ENCODE assay signal across 15 mouse cellular contexts in genomic region chr8:50164773-50165454, GRCm38 (mm10).
DNase-seq lines count a peak whose midpoint lies in the region; ATAC-seq and TF ChIP-seq lines count a peak whose summit lies in the region.
"Had no signal": no experiment of that assay in that cellular context is flagged by ENCODE, and none has a peak within 500 bp of the region (broad histone marks: within the 10 kb centered on the region; RNA-seq: fewer than 3 reads in every experiment).

No protein-coding gene starts in this region.

- H3K27me3 ChIP-seq in embryonic facial prominence, embryonic 11.5 days (ENCODE audit: control insufficient read depth, insufficient read depth, low read length): no peaks in the 10 kb centered on the region
- H3K27me3 ChIP-seq in embryonic facial prominence, embryonic 10.5 days (replicated peaks; ENCODE audit: low read depth, poor library complexity, severe bottlenecking): no peaks in the 10 kb centered on the region
- H3K27me3 ChIP-seq in lung, embryonic 14.5 days (ENCODE audit: insufficient read depth, low read length): no peaks in the 10 kb centered on the region
- H3K27me3 ChIP-seq: intestine, embryonic 15.5 days had no signal

- no peak for ATAC-seq in embryonic facial prominence, embryonic 11.5 days (replicated peaks; ENCODE audit: insufficient number of reproducible peaks, low FRiP score, low TSS enrichment, low read depth)
- ATAC-seq in lung, embryonic 14.5 days (ENCODE audit: insufficient read depth): no peak; the same call in 1 of the 2 replicates
- ATAC-seq in CD4-positive, CD25-positive, alpha-beta regulatory T cell, adult 4 months: no peak
- ATAC-seq: intestine, embryonic 15.5 days; liver, postnatal 0 days had no signal

- H3K4me2 ChIP-seq in embryonic facial prominence, embryonic 11.5 days (ENCODE audit: low read depth, low read length): no peak overlapping the region
- H3K4me2 ChIP-seq in lung, embryonic 14.5 days: no peak overlapping the region
- H3K4me2 ChIP-seq: intestine, embryonic 15.5 days had no signal

- no peaks in the 10 kb centered on the region for H3K9me3 ChIP-seq in embryonic facial prominence, embryonic 11.5 days (replicated peaks; ENCODE audit: control insufficient read depth, low read length)
- no peaks in the 10 kb centered on the region for H3K9me3 ChIP-seq in embryonic facial prominence, embryonic 10.5 days
- H3K9me3 ChIP-seq in lung, embryonic 14.5 days (ENCODE audit: low read depth, low read length): no peaks in the 10 kb centered on the region
- H3K9me3 ChIP-seq: intestine, embryonic 15.5 days had no signal

- TF ChIP-seq CTCF in lung, embryonic 14.5 days (IDR thresholded peaks at IDR 0.05; ENCODE audit: low read depth): 0 out of 2 replicates have a peak, but pooled peaks have one; percentile 12

- DNase-seq in embryonic facial prominence, embryonic 11.5 days (ENCODE audit: low spot score): peak; percentile 12
- DNase-seq in embryonic facial prominence, embryonic 10.5 days (ENCODE audit: low spot score): no peak
- peak; percentile 21 for DNase-seq in lung, embryonic 14.5 days
- DNase-seq in lung, postnatal 25 days (ENCODE audit: low spot score): no peak
- peak; percentile 48 for DNase-seq in embryo, embryonic 10 days (ENCODE audit: low spot score)
- DNase-seq in retina, embryonic 14.5 days (ENCODE audit: low spot score): peak; percentile 53
- DNase-seq in heart, adult 9 months (ENCODE audit: low spot score in 2 of 2): no peak
- DNase-seq: adrenal gland, postnatal 14 days; cerebellum, adult 9-10 months; gastrocnemius, postnatal 36 days; liver, postnatal 0 days; right cerebral cortex, postnatal 14 days; thymus, postnatal 14 days had no signal

- H3K27ac ChIP-seq in embryonic facial prominence, embryonic 11.5 days (replicated peaks; ENCODE audit: low read depth, low read length): no peak overlapping the region
- H3K27ac ChIP-seq in embryonic facial prominence, embryonic 10.5 days (replicated peaks): no peak overlapping the region
- H3K27ac ChIP-seq in lung, embryonic 14.5 days (ENCODE audit: low read depth): no peak overlapping the region
- H3K27ac ChIP-seq: intestine, embryonic 15.5 days had no signal

- no peak overlapping the region for H3K4me3 ChIP-seq in embryonic facial prominence, embryonic 11.5 days (ENCODE audit: low read depth, low read length)
- H3K4me3 ChIP-seq in embryonic facial prominence, embryonic 10.5 days: no peak overlapping the region
- no peak overlapping the region for H3K4me3 ChIP-seq in lung, embryonic 14.5 days (ENCODE audit: low read depth, low read length)
- H3K4me3 ChIP-seq: intestine, embryonic 15.5 days had no signal

- no peaks in the 10 kb centered on the region for H3K4me1 ChIP-seq in embryonic facial prominence, embryonic 11.5 days (ENCODE audit: control insufficient read depth, insufficient read depth, low read length)
- peaks cover 10% of the 10 kb centered on the region; the same call in 1 of the 2 replicates for H3K4me1 ChIP-seq in embryonic facial prominence, embryonic 10.5 days
- no peaks in the 10 kb centered on the region for H3K4me1 ChIP-seq in lung, embryonic 14.5 days (ENCODE audit: insufficient read depth)
- H3K4me1 ChIP-seq: intestine, embryonic 15.5 days had no signal

- no peak overlapping the region for H3K9ac ChIP-seq in embryonic facial prominence, embryonic 11.5 days (replicated peaks; ENCODE audit: low read length)
- H3K9ac ChIP-seq in lung, embryonic 14.5 days: no peak overlapping the region
- H3K9ac ChIP-seq: intestine, embryonic 15.5 days; liver, postnatal 0 days had no signal

- no peaks in the 10 kb centered on the region for H3K36me3 ChIP-seq in embryonic facial prominence, embryonic 11.5 days (replicated peaks; ENCODE audit: control insufficient read depth, insufficient read depth, low read depth, low read length)
- no peaks in the 10 kb centered on the region for H3K36me3 ChIP-seq in embryonic facial prominence, embryonic 10.5 days (replicated peaks)
- H3K36me3 ChIP-seq in lung, embryonic 14.5 days (ENCODE audit: insufficient read depth): no peaks in the 10 kb centered on the region
- H3K36me3 ChIP-seq: intestine, embryonic 15.5 days had no signal

- 71% methylated on average over 2 of the region's 2 CpGs for WGBS in embryonic facial prominence, embryonic 11.5 days
- WGBS in embryonic facial prominence, embryonic 10.5 days: 80% methylated on average over 2 of the region's 2 CpGs
- WGBS in lung, embryonic 14.5 days: 69% methylated on average over 2 of the region's 2 CpGs

Comparison
In these comparisons a context has a peak if more than half of its experiments do, and no peak if none do; other contexts are left out.
1. DNase-seq: peak in embryonic facial prominence, embryonic 11.5 days (single experiment), lung, embryonic 14.5 days (single experiment), embryo, embryonic 10 days (single experiment) and retina, embryonic 14.5 days (single experiment); none in embryonic facial prominence, embryonic 10.5 days (single experiment), lung, postnatal 25 days (single experiment) and heart, adult 9 months (0 of 2).